Mouse (Mus musculus) liver, embryonic 15.5 days (tissue): ENCODE results near the gene Pom121. TPM values are rescaled to one million over a fixed set of nuclear protein-coding genes. Genes with fewer than 3 reads are reported as not detected.
"Not testable (repeated sequence)": the region's sequence is repeated elsewhere in the genome, so short reads cannot be mapped to it uniquely, and the experiment has no call there.

Experiments
- ATAC-seq: fragments of 200-750 bp; cut with Nextera tagmentation; 2 replicates; pipeline ENCODE4 v1.8.0; 2017; ENCODE audit warnings: moderate number of reproducible peaks, mild to moderate bottlenecking, moderate library complexity; ENCODE audit not compliant: insufficient read depth
- H3K27ac ChIP-seq: fragments of 300-500 bp; sonication (generic); replicated peaks from 2 replicates; pipeline ENCODE4 v1.5.1; 2015; ENCODE audit warnings: mild to moderate bottlenecking, inconsistent platforms
- H3K27me3 ChIP-seq: fragments of 300-500 bp; sonication (generic); 2 replicates; pipeline ENCODE4 v1.6.1; 2015; ENCODE audit warnings: mild to moderate bottlenecking, inconsistent platforms
- H3K36me3 ChIP-seq: fragments of 300-500 bp; sonication (generic); replicated peaks from 2 replicates; pipeline ENCODE4 v1.6.1; 2015; ENCODE audit warnings: moderate library complexity, mild to moderate bottlenecking, inconsistent platforms
- H3K4me1 ChIP-seq: fragments of 300-500 bp; sonication (generic); replicated peaks from 2 replicates; pipeline ENCODE4 v1.6.1; 2015; ENCODE audit warnings: inconsistent platforms
- H3K4me2 ChIP-seq: fragments of 300-500 bp; sonication (generic); 2 replicates; pipeline ENCODE4 v1.6.1; 2015; ENCODE audit warnings: moderate library complexity, mild to moderate bottlenecking, inconsistent platforms
- H3K4me3 ChIP-seq: fragments of 300-500 bp; sonication (generic); replicated peaks from 2 replicates; pipeline ENCODE4 v1.5.1; 2015; ENCODE audit warnings: mild to moderate bottlenecking, inconsistent platforms
- H3K9ac ChIP-seq: fragments of 300-500 bp; sonication (generic); 2 replicates; pipeline ENCODE4 v1.6.1; 2015; ENCODE audit warnings: moderate library complexity, mild to moderate bottlenecking, inconsistent platforms
- H3K9me3 ChIP-seq: fragments of 300-500 bp; sonication (generic); replicated peaks from 2 replicates; pipeline ENCODE4 v1.6.1; 2016; ENCODE audit warnings: inconsistent platforms
- WGBS: fragments of 180-500 bp; shearing (Covaris S2); methylation state at CpG from one replicate; pipeline ENCODE4 v1.1.7; 2015; ENCODE audit warnings: mixed read lengths; ENCODE audit not compliant: insufficient replicate concordance; 5-methylcytosine and 5-hydroxymethylcytosine counted together
- polyA plus RNA-seq: library from polyadenylated mRNA; unstranded; fragments of >200 nt; fragmentation: Nextera tagmentation; extraction: Ambion mirVana; gene quantifications from 2 replicates; pipeline ENCODE4 v1.2.1, GENCODE M21; 2015

Gene Pom121
- polyA plus RNA-seq, 1 experiment from 2014 or later: 5.5 TPM

- not testable (repeated sequence) for H3K9me3 ChIP-seq, H3K27me3 ChIP-seq, ATAC-seq
- peaks cover 27% of the 10 kb centered on the region for H3K36me3 ChIP-seq
- H3K4me2 ChIP-seq: peak overlapping the region; percentile 90
- H3K9ac ChIP-seq: peak overlapping the region; percentile 82; the same call in 1 of the 2 replicates
- peak overlapping the region; percentile 80 for H3K27ac ChIP-seq
- peak overlapping the region; percentile 80 for H3K4me3 ChIP-seq
- 53% methylated on average over 9 of the region's 9 CpGs for WGBS
- H3K4me1 ChIP-seq: peaks cover 17% of the 10 kb centered on the region
Observed at GRCm38 (mm10) chr5:135369196-135369595, 25.1 kb downstream of the Pom121 start.

GRCm38 (mm10) chr5:135368312-135368711, 26.0 kb downstream of the Pom121 start:
- H3K27ac ChIP-seq: no peak overlapping the region
- H3K27me3 ChIP-seq: peaks cover 4% of the 10 kb centered on the region; the same call in 1 of the 2 replicates
- ATAC-seq: no peak
- H3K4me1 ChIP-seq: peaks cover 17% of the 10 kb centered on the region
- H3K9ac ChIP-seq: no peak overlapping the region
- H3K9me3 ChIP-seq: no peaks in the 10 kb centered on the region
- H3K4me3 ChIP-seq: no peak overlapping the region
- peaks cover 18% of the 10 kb centered on the region for H3K36me3 ChIP-seq
- 79% methylated on average over 6 of the region's 6 CpGs for WGBS
- H3K4me2 ChIP-seq: no peak overlapping the region

GRCm38 (mm10) chr5:135367841-135368240, 26.5 kb downstream of the Pom121 start:
- peaks cover 15% of the 10 kb centered on the region for H3K36me3 ChIP-seq
- peaks cover 17% of the 10 kb centered on the region for H3K4me1 ChIP-seq
- H3K9me3 ChIP-seq: no peaks in the 10 kb centered on the region
- no peak for ATAC-seq
- H3K9ac ChIP-seq: no peak overlapping the region
- peaks cover 4% of the 10 kb centered on the region; the same call in 1 of the 2 replicates for H3K27me3 ChIP-seq
- WGBS: 52% methylated on average over 6 of the region's 6 CpGs
- H3K4me2 ChIP-seq: no peak overlapping the region
- no peak overlapping the region for H3K27ac ChIP-seq
- H3K4me3 ChIP-seq: no peak overlapping the region

- Histone ChIP-seq H3K9me3 (no peaks in the 10 kb centered on the region), H3K36me3 (no peaks in the 10 kb centered on the region), H3K9ac (no peak overlapping the region), H3K4me1 (no peaks in the 10 kb centered on the region), H3K27ac (no peak overlapping the region), H3K4me3 (no peak overlapping the region), H3K27me3 (peaks cover 4% of the 10 kb centered on the region; the same call in 1 of the 2 replicates), H3K4me2 (no peak overlapping the region)
- WGBS: 27% methylated on average over 12 of the region's 12 CpGs
- no peak for ATAC-seq
Observed at GRCm38 (mm10) chr5:135363540-135363939, 30.8 kb downstream of the Pom121 start.

- Histone ChIP-seq H3K4me3 (no peak overlapping the region), H3K27me3 (peaks cover 4% of the 10 kb centered on the region; the same call in 1 of the 2 replicates), H3K4me2 (no peak overlapping the region), H3K9ac (no peak overlapping the region), H3K36me3 (no peaks in the 10 kb centered on the region), H3K4me1 (no peaks in the 10 kb centered on the region), H3K27ac (no peak overlapping the region), H3K9me3 (no peaks in the 10 kb centered on the region)
- 39% methylated on average over 3 of the region's 3 CpGs for WGBS
- no peak for ATAC-seq
Observed at GRCm38 (mm10) chr5:135362572-135362971, 31.8 kb downstream of the Pom121 start.

GRCm38 (mm10) chr5:135359772-135360171, 34.6 kb downstream of the Pom121 start:
- H3K9ac ChIP-seq: no peak overlapping the region
- ATAC-seq: no peak
- 73% methylated on average over 2 of the region's 2 CpGs for WGBS
- no peak overlapping the region for H3K27ac ChIP-seq
- no peaks in the 10 kb centered on the region for H3K9me3 ChIP-seq
- no peak overlapping the region for H3K4me3 ChIP-seq
- H3K4me2 ChIP-seq: no peak overlapping the region
- H3K36me3 ChIP-seq: no peaks in the 10 kb centered on the region
- peaks cover 4% of the 10 kb centered on the region; the same call in 1 of the 2 replicates for H3K27me3 ChIP-seq
- no peaks in the 10 kb centered on the region for H3K4me1 ChIP-seq

- Histone ChIP-seq H3K9ac (no peak overlapping the region), H3K27me3 (peaks cover 14% of the 10 kb centered on the region), H3K9me3 (no peaks in the 10 kb centered on the region), H3K36me3 (no peaks in the 10 kb centered on the region), H3K4me1 (no peaks in the 10 kb centered on the region; the same call in 1 of the 2 replicates), H3K4me3 (no peak overlapping the region), H3K27ac (no peak overlapping the region), H3K4me2 (no peak overlapping the region)
- no peak for ATAC-seq
- 61% methylated on average over 2 of the region's 2 CpGs for WGBS
Observed at GRCm38 (mm10) chr5:135357556-135357955, 36.8 kb downstream of the Pom121 start.

GRCm38 (mm10) chr5:135356090-135356489, 38.3 kb downstream of the Pom121 start:
- WGBS: 38% methylated on average over 1 of the region's 1 CpGs
- Histone ChIP-seq H3K4me2 (no peak overlapping the region), H3K9ac (no peak overlapping the region), H3K36me3 (no peaks in the 10 kb centered on the region), H3K4me3 (no peak overlapping the region), H3K9me3 (no peaks in the 10 kb centered on the region), H3K27me3 (peaks cover 14% of the 10 kb centered on the region), H3K27ac (no peak overlapping the region), H3K4me1 (no peaks in the 10 kb centered on the region; the same call in 1 of the 2 replicates)
- no peak for ATAC-seq

GRCm38 (mm10) chr5:135353564-135353963, 40.8 kb downstream of the Pom121 start:
- Histone ChIP-seq H3K27ac (no peak overlapping the region), H3K27me3 (peaks cover 14% of the 10 kb centered on the region), H3K36me3 (no peaks in the 10 kb centered on the region), H3K9ac (no peak overlapping the region), H3K4me3 (no peak overlapping the region), H3K9me3 (no peaks in the 10 kb centered on the region), H3K4me2 (no peak overlapping the region), H3K4me1 (no peaks in the 10 kb centered on the region; the same call in 1 of the 2 replicates)
- 19% methylated on average over 20 of the region's 20 CpGs for WGBS
- ATAC-seq: no peak

- WGBS: 50% methylated on average over 9 of the region's 9 CpGs
- Histone ChIP-seq H3K36me3 (no peaks in the 10 kb centered on the region), H3K27me3 (peaks cover 14% of the 10 kb centered on the region), H3K4me2 (no peak within 1 kb of the TSS), H3K4me1 (no peaks in the 10 kb centered on the region; the same call in 1 of the 2 replicates), H3K4me3 (no peak within 1 kb of the TSS), H3K9me3 (no peaks in the 10 kb centered on the region), H3K9ac (no peak within 1 kb of the TSS), H3K27ac (no peak within 1 kb of the TSS)
- no peak for ATAC-seq
Observed at GRCm38 (mm10) chr5:135352995-135353394, 41.4 kb downstream of the Pom121 start, which contains the start of gene Trim50. Gene Trim50, plus strand, starts transcription at chr5:135353295.

GRCm38 (mm10) chr5:135351606-135352005, 42.7 kb downstream of the Pom121 start:
- H3K4me2 ChIP-seq: no peak overlapping the region
- peaks cover 14% of the 10 kb centered on the region for H3K27me3 ChIP-seq
- WGBS: 53% methylated on average over 13 of the region's 13 CpGs
- H3K27ac ChIP-seq: no peak overlapping the region
- no peak overlapping the region for H3K9ac ChIP-seq
- no peak for ATAC-seq
- no peaks in the 10 kb centered on the region; the same call in 1 of the 2 replicates for H3K4me1 ChIP-seq
- H3K4me3 ChIP-seq: no peak overlapping the region
- no peaks in the 10 kb centered on the region for H3K9me3 ChIP-seq
- no peaks in the 10 kb centered on the region for H3K36me3 ChIP-seq

GRCm38 (mm10) chr5:135349862-135350261, 44.5 kb downstream of the Pom121 start, which contains the start of gene Fkbp6:
Gene Fkbp6, minus strand, starts transcription at chr5:135350044.
- Histone ChIP-seq H3K4me1 (no peaks in the 10 kb centered on the region; the same call in 1 of the 2 replicates), H3K27ac (no peak within 1 kb of the TSS), H3K9ac (no peak within 1 kb of the TSS), H3K9me3 (no peaks in the 10 kb centered on the region), H3K4me2 (no peak within 1 kb of the TSS), H3K36me3 (no peaks in the 10 kb centered on the region), H3K27me3 (peaks cover 14% of the 10 kb centered on the region), H3K4me3 (no peak within 1 kb of the TSS)
- WGBS: 77% methylated on average over 35 of the region's 35 CpGs
- ATAC-seq: no peak
